Mouse (Mus musculus) spleen, adult 2 months (tissue): Measurements from ENCODE around the gene Grid1.

Experiments
- CTCF ChIP-seq: fragments of 200-500 bp; IDR thresholded peaks from 2 replicates; pipeline ENCODE4 v1.5.1; 2011; ENCODE audit warnings: mild to moderate bottlenecking, inconsistent platforms; ENCODE audit not compliant: insufficient read depth, insufficient read length, insufficient replicate concordance; ENCODE audit errors: extremely low read depth
- POLR2A ChIP-seq: fragments of 200-500 bp; IDR thresholded peaks from 2 replicates; pipeline ENCODE4 v1.6.1; 2011; ENCODE audit warnings: low read depth, low read length, inconsistent platforms

DNA sequence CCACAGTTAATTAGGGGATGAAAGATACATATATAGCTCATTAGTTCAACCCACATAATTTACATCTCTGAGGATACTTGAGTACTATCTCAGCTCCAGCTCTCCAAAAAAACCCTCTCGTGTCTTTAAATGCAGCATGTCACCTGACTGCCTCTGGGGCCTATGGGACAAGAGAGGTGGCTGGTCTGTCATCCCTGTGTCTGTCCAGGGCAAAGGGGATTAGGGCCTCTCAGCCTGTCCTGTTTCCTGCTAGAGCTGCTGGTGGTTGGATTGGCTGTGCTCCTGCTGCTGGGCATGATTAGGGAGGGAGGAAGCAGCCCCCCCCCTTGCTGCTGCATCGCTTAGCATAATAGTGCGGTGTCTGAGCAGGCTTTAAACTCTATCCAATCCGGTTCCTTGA is 88.9 kb downstream of the Grid1 start:
- no peak for TF ChIP-seq CTCF
- TF ChIP-seq POLR2A: no peak
